Mouse (Mus musculus) NIH3T3 (cell line): ENCODE results near the gene Frmd7.

Experiments used
- DNase-seq: peaks from one replicate; pipeline ENCODE4 v3.0.0-alpha.2; 2012; ENCODE audit warnings: low read depth

The Frmd7 gene

GRCm38 (mm10) chrX:50863771-50864170, 78.7 kb downstream of the Frmd7 start:
- no peak for DNase-seq

GRCm38 (mm10) chrX:50850428-50851184, 91.9 kb downstream of the Frmd7 start:
- no peak for DNase-seq
